Mouse (Mus musculus) layer of hippocampus, postnatal 36 days (tissue): Measurements from ENCODE around the gene Itih2. TPM values are rescaled to one million over a fixed set of nuclear protein-coding genes. Genes with fewer than 3 reads are reported as not detected.

ENCODE experiments used
- DNase-seq, 2 experiments: peaks; one replicate each; pipeline ENCODE4 v3.0.0; 2022
- total RNA-seq, 2 experiments: library from RNA; stranded (reverse); gene quantifications; 2 replicates each; pipeline ENCODE4 v1.2.3; 2021

Itih2 gene
- total RNA-seq, 2 experiments from 2014 or later, result 1.7 to 2.2 TPM

GRCm38 (mm10) chr2:10108535-10109189 lies 22.5 kb downstream of the Itih2 start:
- DNase-seq, result no peak

GRCm38 (mm10) chr2:10101180-10101579 lies 30.0 kb downstream of the Itih2 start:
- DNase-seq, result peak; percentile 24 to 48

GRCm38 (mm10) chr2:10100471-10100870 lies 30.7 kb downstream of the Itih2 start:
- no peak for DNase-seq

- peak in 1 of 2 experiments; percentile 38 for DNase-seq
These were observed 32.5 kb downstream of the Itih2 start for GRCm38 (mm10) chr2:10098598-10099215.

DNA sequence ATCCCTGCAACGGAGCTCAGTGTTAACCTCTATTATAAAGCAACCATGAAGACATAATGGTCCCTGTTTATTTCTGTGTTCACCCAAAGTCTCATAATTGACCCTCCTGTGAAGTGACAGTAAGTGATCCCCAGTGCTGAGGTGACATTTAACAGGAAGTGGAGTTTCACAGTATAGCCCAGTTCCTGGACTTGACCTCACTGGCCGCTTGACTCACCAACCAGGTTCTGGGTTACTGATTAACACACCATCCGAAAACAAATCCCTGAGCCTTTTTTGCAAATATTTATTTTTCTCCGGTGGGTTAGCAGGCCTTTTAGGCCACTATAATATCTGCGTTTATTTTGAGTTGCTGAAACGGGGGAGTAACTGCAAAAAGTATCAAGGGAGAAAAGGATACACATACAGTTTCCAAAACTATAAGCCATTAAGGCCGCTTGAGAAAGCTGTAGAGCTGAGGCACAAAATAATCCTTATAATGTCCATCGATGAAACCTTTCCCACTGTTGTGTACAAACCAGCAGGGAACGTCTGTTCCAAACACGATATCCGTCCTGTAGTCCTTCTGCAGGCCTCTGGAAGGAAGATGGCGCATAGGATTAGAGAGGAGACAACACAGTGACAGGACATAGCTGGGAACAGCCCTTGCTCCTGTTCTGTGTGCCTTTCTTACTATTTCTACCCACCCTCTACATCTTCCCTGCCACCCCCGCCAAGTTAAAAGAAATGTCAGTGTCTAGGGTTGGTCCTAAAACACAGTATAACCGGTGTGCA lies 36.7 kb downstream of the Itih2 start:
- no peak for DNase-seq

GRCm38 (mm10) chr2:10087256-10087850 lies 43.8 kb downstream of the Itih2 start:
- DNase-seq, result no peak

- no peak for DNase-seq
These were observed 48.5 kb downstream of the Itih2 start for GRCm38 (mm10) chr2:10082737-10083136.

DNA sequence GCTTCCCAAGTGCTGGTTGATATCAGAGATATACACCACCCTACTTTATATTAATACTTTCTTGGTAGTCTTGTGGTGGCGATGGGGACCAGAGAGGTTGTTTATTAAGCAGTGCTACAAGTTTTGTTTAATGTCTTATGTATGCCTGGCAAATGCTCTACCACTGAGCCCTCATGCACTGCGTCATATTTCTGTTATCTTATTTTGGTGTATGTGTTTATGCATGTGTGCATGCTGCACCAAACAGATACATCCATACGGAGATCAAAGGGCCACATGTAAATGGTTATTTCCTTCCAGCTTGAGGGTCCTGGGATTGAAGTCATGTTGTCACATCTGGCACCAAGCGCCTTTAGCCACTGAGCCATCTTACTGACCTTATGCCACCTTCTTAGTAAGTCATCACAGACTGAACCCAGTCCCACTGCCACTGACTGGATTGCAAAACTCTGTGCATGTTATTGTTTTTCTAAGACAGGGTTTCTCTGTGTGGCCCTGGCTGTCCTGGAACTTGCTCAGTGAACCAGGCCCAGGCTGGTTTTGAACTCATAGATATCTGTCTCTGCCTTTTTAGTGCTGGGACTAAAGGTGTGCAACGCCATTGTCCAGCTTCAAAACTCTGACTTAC lies 49.6 kb downstream of the Itih2 start:
- DNase-seq, result no peak

DNA sequence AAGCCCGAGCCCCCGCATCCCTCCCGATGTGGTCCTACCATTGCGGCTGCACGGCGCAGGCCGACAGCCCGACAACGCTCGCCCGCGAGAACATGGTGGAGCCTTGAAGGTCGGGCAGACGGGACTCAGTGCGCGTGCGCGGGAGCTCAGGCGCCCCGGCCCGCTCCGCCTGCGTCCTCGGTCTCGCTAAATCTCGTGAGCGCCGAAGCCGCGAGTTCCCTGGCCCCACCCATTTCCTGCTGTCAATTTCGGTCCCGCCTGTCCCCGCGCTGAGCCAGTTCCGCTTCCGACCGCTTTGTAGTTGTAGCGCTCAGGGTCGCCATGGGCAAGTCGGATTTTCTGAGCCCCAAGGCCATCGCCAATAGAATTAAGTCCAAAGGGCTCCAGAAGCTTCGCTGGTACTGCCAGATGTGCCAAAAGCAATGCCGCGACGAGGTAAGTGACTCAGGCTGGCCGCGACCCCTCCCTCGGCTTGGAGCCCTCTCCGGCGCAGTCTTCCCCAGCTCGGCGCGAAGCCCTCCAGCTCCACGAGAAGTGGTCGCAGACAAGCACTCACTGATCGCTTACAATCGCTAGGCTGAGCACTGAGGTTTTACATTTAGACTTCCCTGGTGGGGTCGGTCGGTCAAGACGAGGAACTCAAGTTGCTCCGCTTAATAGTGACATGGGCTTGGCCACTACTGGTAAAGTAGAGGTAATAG lies 50.7 kb downstream of the Itih2 start, which contains the start of the genes Atp5c1 and Kin:
Gene Atp5c1, minus strand, starts transcription at position 201 of the 701 bp plus-strand sequence.
Gene Kin, plus strand, starts transcription at position 284 of the 701 bp plus-strand sequence.
- peak; percentile 96 to 97 for DNase-seq

- DNase-seq, result no peak
These were observed 51.4 kb downstream of the Itih2 start for GRCm38 (mm10) chr2:10079745-10080309.

DNA sequence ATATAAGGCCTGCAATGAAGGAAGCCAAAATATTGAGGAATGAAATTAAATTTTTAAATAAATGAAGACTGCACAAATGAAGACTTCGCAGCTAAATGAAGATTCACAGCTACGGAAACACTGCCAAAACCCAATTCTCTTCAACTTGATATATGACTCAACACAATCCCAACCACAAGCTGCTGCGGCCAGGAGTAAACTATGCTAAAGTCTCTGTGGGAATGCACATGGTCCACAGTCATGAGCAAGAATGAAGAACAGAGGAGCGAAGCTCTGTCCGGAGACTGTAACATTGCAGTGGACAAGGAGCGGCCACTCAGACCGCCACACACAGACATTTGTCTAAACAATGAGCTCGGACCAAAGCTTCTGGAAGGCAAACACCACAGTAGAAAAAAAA lies 54.5 kb downstream of the Itih2 start:
- DNase-seq, result no peak

DNA sequence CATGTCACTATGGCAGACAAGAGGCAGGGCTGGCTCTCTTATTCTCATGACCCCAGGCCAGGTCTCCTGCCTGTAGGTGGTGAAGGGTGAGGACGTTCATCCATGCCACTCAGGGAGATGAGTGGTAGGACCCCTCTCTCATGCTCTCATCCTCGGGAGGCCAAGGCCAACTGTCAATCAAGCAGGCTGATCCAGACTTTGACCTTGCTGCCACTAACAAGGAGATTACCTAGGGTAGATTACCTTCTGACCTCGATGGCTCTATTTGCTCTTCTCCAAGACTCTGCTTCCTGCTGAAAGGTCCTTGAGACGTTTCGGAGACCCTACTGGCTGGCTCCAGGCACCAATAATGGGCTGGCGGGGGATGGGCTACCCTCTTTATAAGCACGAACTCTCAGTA lies 56.7 kb downstream of the Itih2 start:
- DNase-seq, result no peak

GRCm38 (mm10) chr2:10071751-10072150 lies 59.4 kb downstream of the Itih2 start:
- DNase-seq, result no peak

DNA sequence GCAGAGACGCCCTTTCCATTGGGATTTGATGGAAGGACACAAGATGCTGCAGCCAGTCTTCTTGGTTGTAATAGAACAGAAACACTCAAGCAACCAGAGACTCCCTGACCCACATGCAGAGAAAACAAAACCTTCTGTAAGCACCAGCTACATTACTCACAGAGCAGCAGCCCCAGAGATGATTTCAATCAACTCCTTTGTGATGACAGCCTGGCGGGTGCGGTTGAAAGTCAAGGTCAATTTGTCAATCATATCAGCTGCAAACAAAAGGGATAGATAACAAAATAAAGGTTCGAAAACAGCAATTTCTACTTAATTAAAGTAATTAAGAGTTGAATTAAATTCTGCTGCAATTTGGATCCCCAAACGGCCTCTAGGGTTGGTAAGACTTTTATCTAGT lies 72.4 kb downstream of the Itih2 start:
- DNase-seq, result no peak

DNA sequence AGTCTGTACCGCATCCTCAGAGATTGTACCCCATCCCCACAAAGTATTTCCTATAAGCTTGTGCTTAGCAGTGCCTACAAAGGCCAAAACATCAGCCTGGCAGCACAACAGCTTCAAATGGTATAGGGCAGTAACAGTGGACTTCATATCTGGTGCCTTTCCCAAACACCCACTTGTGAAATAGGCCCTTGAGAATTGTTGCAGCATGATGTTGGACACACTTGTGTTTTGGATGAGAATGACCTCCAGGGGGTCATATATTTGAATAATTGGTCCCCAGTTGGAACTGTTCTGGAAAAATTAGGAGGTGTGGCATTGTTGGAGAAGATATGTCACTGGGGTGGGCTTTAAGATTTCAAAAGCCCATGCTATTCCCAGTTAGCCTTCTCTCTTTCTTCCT lies 79.2 kb downstream of the Itih2 start:
- DNase-seq, result no peak

GRCm38 (mm10) chr2:10050878-10051277 lies 80.3 kb downstream of the Itih2 start:
- DNase-seq, result peak; percentile 42 to 51

DNA sequence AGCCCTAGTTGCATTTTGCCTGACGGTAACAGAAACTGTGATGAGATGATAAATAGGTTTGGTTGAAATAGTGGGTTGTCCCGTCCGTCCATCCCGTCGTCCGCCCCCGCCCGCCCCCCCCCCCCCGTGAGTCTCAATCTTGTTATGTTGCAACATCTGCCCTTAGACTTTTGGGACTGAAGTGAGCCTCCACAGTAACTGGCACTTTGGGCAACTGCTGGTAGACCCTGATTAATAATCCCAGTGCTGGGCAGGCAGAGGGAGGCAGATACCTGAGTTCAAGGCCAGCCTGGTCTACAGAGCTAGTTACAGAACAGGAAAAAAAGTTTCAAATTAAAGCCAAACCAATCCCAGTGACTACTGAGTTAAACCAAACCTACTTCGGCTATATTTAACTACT lies 81.7 kb downstream of the Itih2 start:
- DNase-seq, result no peak

DNA sequence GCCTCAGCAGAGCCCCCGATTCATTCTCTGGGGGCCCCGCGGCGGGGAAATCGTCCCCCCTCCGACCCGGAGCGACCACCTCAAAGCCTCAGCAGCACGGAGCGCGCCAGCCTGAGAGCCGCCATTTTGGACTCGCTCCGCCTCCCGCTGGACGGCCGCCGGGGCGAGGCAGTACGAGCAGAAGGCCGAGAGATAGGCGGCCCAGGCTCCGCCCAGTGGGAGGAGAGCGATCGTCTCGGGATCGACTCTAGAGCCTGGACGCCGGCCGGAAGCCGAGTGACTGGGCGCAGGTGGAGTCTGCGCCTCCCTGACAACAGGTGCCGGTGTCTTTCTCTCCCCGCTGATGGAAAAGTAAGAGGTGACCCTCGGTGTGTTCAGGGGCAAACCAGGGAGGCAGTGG lies 82.7 kb downstream of the Itih2 start, which contains the start of gene Taf3:
Gene Taf3, minus strand, starts transcription at position 136 of the 400 bp plus-strand sequence.
- DNase-seq, result peak; percentile 92 to 94

GRCm38 (mm10) chr2:10047758-10048436 lies 83.3 kb downstream of the Itih2 start:
- peak; percentile 23 to 33 for DNase-seq
